15 mouse cellular contexts compared by ENCODE assay signal in genomic region chr3:149876553-149876952, GRCm38 (mm10).
"Had no signal": no experiment of that assay in that cellular context is flagged by ENCODE, and none has a peak within 500 bp of the region (broad histone marks: within the 10 kb centered on the region; RNA-seq: fewer than 3 reads in every experiment).

No protein-coding gene starts in this region.

- H3K9me3 ChIP-seq: limb, embryonic 13.5 days; midbrain, embryonic 12.5 days; stomach, embryonic 15.5 days had no signal

- H3K4me1 ChIP-seq: limb, embryonic 13.5 days; megakaryocyte, embryonic 14.5 days; midbrain, embryonic 12.5 days; stomach, embryonic 15.5 days had no signal

- H3K4me2 ChIP-seq: limb, embryonic 13.5 days; midbrain, embryonic 12.5 days; stomach, embryonic 15.5 days had no signal

- H3K9ac ChIP-seq: limb, embryonic 13.5 days; liver, embryonic 14.5 days; midbrain, embryonic 12.5 days; stomach, embryonic 15.5 days had no signal

- H3K4me3 ChIP-seq: layer of hippocampus, adult 2 months; limb, embryonic 13.5 days; megakaryocyte, embryonic 14.5 days; midbrain, embryonic 12.5 days; stomach, embryonic 15.5 days had no signal

- H3K36me3 ChIP-seq: limb, embryonic 13.5 days; midbrain, embryonic 12.5 days; stomach, embryonic 15.5 days had no signal

- H3K27me3 ChIP-seq: megakaryocyte, embryonic 14.5 days; midbrain, embryonic 12.5 days; stomach, embryonic 15.5 days had no signal

- DNase-seq: kidney, adult 11 months; kidney, adult 9 months; kidney, postnatal 4 days; left cerebral cortex, postnatal 4 days; right cerebral cortex, postnatal 14 days; thymus, adult 2 months; thymus, postnatal 25 days had no signal

- H3K27ac ChIP-seq: kidney, postnatal 0 days; layer of hippocampus, adult 2 months; limb, embryonic 13.5 days; liver, embryonic 14.5 days; macrophage; midbrain, embryonic 12.5 days; stomach, embryonic 15.5 days had no signal
